Mouse (Mus musculus): ENCODE measurements around the gene Lcn5. TPM values are rescaled to one million over a fixed set of nuclear protein-coding genes. Genes with fewer than 3 reads are reported as not detected.

Lcn5 gene
- polyA plus RNA-seq, 1 experiment from 2014 or later, result not detected

Other genes with a start within 250 kb of the Lcn5 start
- gene Fut7, start 234.7 kb upstream of the Lcn5 start, polyA plus RNA-seq (2014; fragmentation: Nextera tagmentation; extraction: Ambion mirVana), result not detected in 2 replicates
- gene Abca2, start 229.2 kb upstream of the Lcn5 start, polyA plus RNA-seq (2014; fragmentation: Nextera tagmentation; extraction: Ambion mirVana), result 5.2 and 5.4 TPM in 2 replicates
- gene Clic3, start 201.1 kb upstream of the Lcn5 start, polyA plus RNA-seq (2014; fragmentation: Nextera tagmentation; extraction: Ambion mirVana), result 0.18 and 0.25 TPM in 2 replicates
- 21.9 and 23.2 TPM in 2 replicates for gene Paxx, start 196.9 kb upstream of the Lcn5 start, polyA plus RNA-seq (2014; fragmentation: Nextera tagmentation; extraction: Ambion mirVana)
- 0.26 TPM in 1 of 2 replicates, not detected in the other for gene Ptgds, start 187.9 kb upstream of the Lcn5 start, polyA plus RNA-seq (2014; fragmentation: Nextera tagmentation; extraction: Ambion mirVana)
- gene Lcn12, start 164.0 kb upstream of the Lcn5 start, polyA plus RNA-seq (2014; fragmentation: Nextera tagmentation; extraction: Ambion mirVana), result not detected in 2 replicates
- 65.9 and 66.4 TPM in 2 replicates for gene Fbxw5, start 157.2 kb upstream of the Lcn5 start, polyA plus RNA-seq (2014; fragmentation: Nextera tagmentation; extraction: Ambion mirVana)
- 3.6 TPM in 2 replicates for gene C8g, start 156.2 kb upstream of the Lcn5 start, polyA plus RNA-seq (2014; fragmentation: Nextera tagmentation; extraction: Ambion mirVana)
- 29.0 and 31.6 TPM in 2 replicates for gene Traf2, start 111.0 kb upstream of the Lcn5 start, polyA plus RNA-seq (2014; fragmentation: Nextera tagmentation; extraction: Ambion mirVana)
- 385 TPM in 2 replicates for gene Edf1, start 100.1 kb upstream of the Lcn5 start, polyA plus RNA-seq (2014; fragmentation: Nextera tagmentation; extraction: Ambion mirVana)
- gene Mamdc4, start 83.1 kb upstream of the Lcn5 start, polyA plus RNA-seq (2014; fragmentation: Nextera tagmentation; extraction: Ambion mirVana), result 1.4 and 2.2 TPM in 2 replicates
- gene Phpt1, start 82.7 kb upstream of the Lcn5 start, polyA plus RNA-seq (2014; fragmentation: Nextera tagmentation; extraction: Ambion mirVana), result 158 and 159 TPM in 2 replicates
- 0.07 and 0.10 TPM in 2 replicates for gene Ajm1, start 76.2 kb upstream of the Lcn5 start, polyA plus RNA-seq (2014; fragmentation: Nextera tagmentation; extraction: Ambion mirVana)
- 49.2 and 51.2 TPM in 2 replicates for gene Rabl6, start 49.4 kb upstream of the Lcn5 start, polyA plus RNA-seq (2014; fragmentation: Nextera tagmentation; extraction: Ambion mirVana)
- 0.25 and 0.28 TPM in 2 replicates for gene Ccdc183, start 40.3 kb upstream of the Lcn5 start, polyA plus RNA-seq (2014; fragmentation: Nextera tagmentation; extraction: Ambion mirVana)
- 17.9 and 19.1 TPM in 2 replicates for gene Tmem141, start 35.9 kb upstream of the Lcn5 start, polyA plus RNA-seq (2014; fragmentation: Nextera tagmentation; extraction: Ambion mirVana)
- gene Fcna, start 29.9 kb upstream of the Lcn5 start, polyA plus RNA-seq (2014; fragmentation: Nextera tagmentation; extraction: Ambion mirVana), result 1.3 and 1.6 TPM in 2 replicates
- not detected in 2 replicates for gene Lcn8, start 4.8 kb upstream of the Lcn5 start, polyA plus RNA-seq (2014; fragmentation: Nextera tagmentation; extraction: Ambion mirVana)
- not detected in 2 replicates for gene Lcn6, start 18.8 kb downstream of the Lcn5 start, polyA plus RNA-seq (2014; fragmentation: Nextera tagmentation; extraction: Ambion mirVana)
- gene Lcn10, start 24.8 kb downstream of the Lcn5 start, polyA plus RNA-seq (2014; fragmentation: Nextera tagmentation; extraction: Ambion mirVana), result not detected in 2 replicates
- not detected in 2 replicates for gene Obp2a, start 42.1 kb downstream of the Lcn5 start, polyA plus RNA-seq (2014; fragmentation: Nextera tagmentation; extraction: Ambion mirVana)
- 57.1 and 59.7 TPM in 2 replicates for gene Bmyc, start 48.8 kb downstream of the Lcn5 start, polyA plus RNA-seq (2014; fragmentation: Nextera tagmentation; extraction: Ambion mirVana)
- not detected in 2 replicates for gene Obp2b, start 79.1 kb downstream of the Lcn5 start, polyA plus RNA-seq (2014; fragmentation: Nextera tagmentation; extraction: Ambion mirVana)
- not detected in 2 replicates for gene Lcn3, start 107.6 kb downstream of the Lcn5 start, polyA plus RNA-seq (2014; fragmentation: Nextera tagmentation; extraction: Ambion mirVana)
- gene Lcn11, start 119.1 kb downstream of the Lcn5 start, polyA plus RNA-seq (2014; fragmentation: Nextera tagmentation; extraction: Ambion mirVana), result not detected in 2 replicates
- not detected in 2 replicates for gene Gm13539, start 124.3 kb downstream of the Lcn5 start, polyA plus RNA-seq (2014; fragmentation: Nextera tagmentation; extraction: Ambion mirVana)
- not detected in 2 replicates for gene Glt6d1, start 157.9 kb downstream of the Lcn5 start, polyA plus RNA-seq (2014; fragmentation: Nextera tagmentation; extraction: Ambion mirVana)
- not detected in 2 replicates for gene Lcn9, start 165.2 kb downstream of the Lcn5 start, polyA plus RNA-seq (2014; fragmentation: Nextera tagmentation; extraction: Ambion mirVana)
- gene Sohlh1, start 189.3 kb downstream of the Lcn5 start, polyA plus RNA-seq (2014; fragmentation: Nextera tagmentation; extraction: Ambion mirVana), result not detected in 2 replicates
- gene Kcnt1, start 205.8 kb downstream of the Lcn5 start, polyA plus RNA-seq (2014; fragmentation: Nextera tagmentation; extraction: Ambion mirVana), result 0.23 and 0.32 TPM in 2 replicates

All from midbrain, embryonic 11.5 days (tissue).